Mouse (Mus musculus) erythroblast, embryonic 14.5 days (primary cell): ENCODE measurements around the gene Nfib.

Experiments
- GATA1 ChIP-seq: IDR thresholded peaks from 2 replicates; pipeline ENCODE4 v1.6.1; 2012; ENCODE audit warnings: low read length, inconsistent platforms, mixed read lengths
- TAL1 ChIP-seq: IDR thresholded peaks from 3 replicates; pipeline ENCODE4 v1.6.1; 2012; ENCODE audit warnings: low read length, inconsistent platforms, mixed read lengths

DNA sequence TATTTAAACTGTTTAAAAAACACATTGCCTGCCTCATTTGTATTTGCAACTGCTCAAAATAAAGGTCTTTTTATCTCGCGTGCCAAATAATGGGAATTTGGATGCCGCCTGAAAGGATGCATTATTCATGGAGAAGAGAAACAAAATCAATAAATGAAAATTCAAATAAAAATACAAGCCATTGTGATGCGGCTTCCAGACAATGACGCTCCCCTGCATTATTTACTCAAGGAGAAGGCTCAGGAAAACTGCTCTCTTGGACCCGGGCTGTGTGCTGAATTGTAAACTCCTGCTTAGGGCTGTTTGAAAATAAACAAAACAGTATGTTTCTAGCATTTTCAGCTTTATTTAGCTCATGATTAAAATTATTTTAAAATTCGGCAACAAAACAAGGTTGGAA lies 41.1 kb downstream of the Nfib start:
- TF ChIP-seq TAL1 (no peak), GATA1 (no peak)
